Mouse (Mus musculus) CH12.LX (cell line): Measurements from ENCODE around the gene Gm49380.

Experiments used
- EP300 ChIP-seq: IDR thresholded peaks from 2 replicates; pipeline ENCODE4 v1.6.1; 2011; ENCODE audit warnings: low read length, improper control_type of control experiment
- MAFK ChIP-seq: IDR thresholded peaks from 2 replicates; pipeline ENCODE4 v1.6.1; 2011; ENCODE audit warnings: low read length, improper control_type of control experiment; ENCODE audit not compliant: insufficient replicate concordance
- POLR2A ChIP-seq: IDR thresholded peaks from 2 replicates; pipeline ENCODE4 v1.6.1; 2011; ENCODE audit warnings: low read depth, mild to moderate bottlenecking, improper control_type of control experiment, low read length

DNA sequence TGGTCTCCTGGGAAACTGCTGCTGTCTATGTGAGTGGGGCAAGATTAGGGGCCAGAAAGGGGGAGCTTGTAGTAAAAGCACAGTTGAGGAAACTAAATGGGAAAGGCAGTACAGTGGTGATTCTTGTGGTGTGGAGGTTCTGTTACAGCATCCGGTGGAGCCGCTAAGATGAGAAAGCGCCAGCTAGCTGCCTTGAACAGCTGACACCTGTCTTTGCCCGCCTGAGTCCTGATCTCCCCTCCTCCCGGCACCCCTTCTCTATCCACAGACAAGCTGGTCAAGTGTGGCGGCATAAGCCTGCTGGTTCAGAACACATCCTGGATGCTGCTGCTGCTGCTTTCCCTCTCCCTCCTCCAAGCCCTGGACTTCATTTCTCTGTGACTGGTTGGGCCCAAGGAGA, 66.2 kb downstream of the Gm49380 start:
- TF ChIP-seq POLR2A (no peak), MAFK (no peak), EP300 (no peak)
